Mouse (Mus musculus): ENCODE measurements at regions not wholly inside any gene's neighbourhood (a gene's known extent, or its start where the extent isn't known, plus 50 kb on each side); places are given as distances from the start of the nearest gene placed in this dataset.

GRCm38 (mm10) chr12:73447172-73447571 is 99.0 kb downstream of the Tmem30b start:
- no peak for DNase-seq (ENCODE audit: low spot score)

GRCm38 (mm10) chr12:73446148-73446547 is 100.0 kb downstream of the Tmem30b start:
- DNase-seq (ENCODE audit: low spot score): no peak

DNA sequence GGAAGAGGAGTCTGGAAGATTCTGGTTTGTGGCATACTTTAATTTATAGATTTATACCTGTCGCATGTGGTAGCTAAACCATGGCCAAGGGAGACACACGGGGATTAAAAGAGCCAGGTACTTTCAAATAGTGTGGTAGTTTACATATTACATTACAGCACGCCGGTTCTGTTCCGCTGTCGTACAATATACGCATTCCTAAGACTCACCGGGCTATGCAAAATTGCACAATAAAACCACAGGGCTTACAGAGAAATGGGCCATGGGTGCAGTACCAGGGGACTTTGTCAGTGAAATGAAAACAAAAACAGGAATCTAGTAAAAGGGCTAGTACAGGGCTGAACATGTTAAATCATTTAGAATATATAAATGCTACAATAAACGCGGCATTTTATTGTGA is 100.6 kb downstream of the Tmem30b start:
- DNase-seq (ENCODE audit: low spot score): no peak

- no peak for DNase-seq (ENCODE audit: low spot score)
These were observed 101.1 kb downstream of the Tmem30b start for GRCm38 (mm10) chr12:73445128-73445527.

DNA sequence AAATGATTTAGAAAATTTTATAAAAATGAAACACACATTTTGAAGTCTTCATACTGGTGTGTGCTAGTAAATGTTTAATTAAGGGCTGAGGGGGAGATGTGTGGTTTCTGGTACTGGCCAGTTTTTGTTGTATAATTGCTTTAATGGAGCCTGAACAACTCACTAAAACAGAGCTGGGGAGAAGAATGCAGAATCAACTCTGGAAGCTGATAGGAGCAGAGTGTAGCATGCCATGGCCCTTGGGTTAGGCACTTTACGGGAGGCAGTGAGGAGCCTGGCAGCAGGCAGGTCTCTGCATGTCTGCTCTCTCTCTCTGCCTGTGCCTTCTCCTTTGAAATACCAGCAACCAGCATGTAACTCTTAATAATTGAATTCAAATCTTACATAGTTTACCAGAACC is 104.9 kb downstream of the Tmem30b start:
- DNase-seq (ENCODE audit: low spot score): no peak

DNA sequence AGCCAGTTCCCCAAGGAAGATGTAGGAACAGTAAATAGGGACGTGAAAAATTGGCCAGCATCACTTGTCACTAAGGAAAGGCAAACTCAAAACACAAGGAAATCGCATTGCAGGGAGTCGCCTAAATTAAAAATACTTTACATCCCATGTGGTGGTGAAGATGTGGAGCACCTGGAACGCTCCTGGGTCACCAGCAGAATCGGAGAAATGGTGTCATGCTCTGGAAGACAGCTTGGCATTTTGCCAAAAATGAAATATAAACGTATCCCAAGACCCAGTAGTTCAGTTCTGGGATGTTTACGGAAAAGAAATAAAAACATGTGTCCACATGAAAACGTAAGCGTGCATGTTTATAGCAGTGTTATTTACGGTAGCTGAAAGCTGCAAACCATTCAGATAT is 111.5 kb downstream of the Tmem30b start:
- DNase-seq (ENCODE audit: low spot score): no peak

DNA sequence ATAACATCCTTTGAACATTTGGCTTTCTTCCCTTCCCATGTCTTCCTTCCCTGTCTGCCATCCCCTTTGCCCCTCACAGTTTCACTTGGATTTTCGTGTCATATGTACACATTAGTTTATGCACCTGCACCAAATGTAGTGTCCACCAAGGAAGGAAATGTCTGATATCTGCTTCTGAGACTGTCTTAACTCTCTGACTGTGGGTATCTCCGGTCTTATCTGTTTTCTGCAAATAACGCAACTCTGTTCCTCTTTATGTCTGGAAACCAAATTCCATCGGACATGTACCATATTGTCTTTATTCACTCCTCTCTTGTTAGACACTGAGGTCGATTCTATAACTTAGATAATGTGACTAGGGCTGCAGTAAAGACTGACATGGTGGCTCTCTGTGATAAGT is 113.6 kb downstream of the Tmem30b start:
- DNase-seq (ENCODE audit: low spot score): no peak

GRCm38 (mm10) chr12:73428171-73428570 is 118.0 kb downstream of the Tmem30b start:
- DNase-seq (ENCODE audit: low spot score): no peak

DNA sequence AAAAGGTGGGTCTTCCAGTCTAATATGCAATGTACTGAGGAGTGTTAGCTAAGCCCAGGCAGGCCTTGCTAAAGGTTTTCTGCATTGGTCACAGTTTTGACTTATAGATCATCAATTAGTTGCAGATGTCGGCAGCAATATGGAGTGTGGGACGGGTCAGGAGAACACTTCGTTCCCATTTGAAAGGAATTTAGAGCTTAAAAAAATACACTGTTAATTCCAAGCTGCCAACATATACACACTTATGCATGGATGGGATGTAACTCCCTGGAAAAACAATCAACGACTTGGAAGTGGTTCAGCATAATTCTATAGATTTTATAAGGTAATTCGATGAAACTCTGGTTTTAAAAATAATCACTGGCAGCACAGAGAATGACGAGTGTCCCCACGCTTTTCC is 121.4 kb downstream of the Tmem30b start:
- DNase-seq (ENCODE audit: low spot score): no peak

DNA sequence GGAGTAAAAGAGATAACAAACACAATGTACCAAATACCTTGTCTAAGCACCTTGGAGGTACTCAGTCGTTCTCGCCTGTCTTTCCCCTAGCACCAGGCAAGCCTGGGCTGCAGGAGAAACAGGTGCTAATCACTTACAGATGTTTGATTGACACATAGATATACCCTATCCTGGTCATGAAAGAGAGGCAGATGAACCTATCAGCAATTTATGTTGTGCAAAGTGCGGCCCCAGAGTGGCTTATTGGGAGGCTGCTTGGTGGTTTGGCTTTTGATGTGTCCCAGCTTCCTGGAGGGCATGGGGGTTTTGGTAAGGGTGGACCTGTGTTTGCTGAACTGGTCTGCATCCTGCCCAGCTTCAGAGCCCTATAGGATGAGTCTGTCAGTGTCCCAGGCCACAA is 129.1 kb downstream of the Tmem30b start:
- DNase-seq (ENCODE audit: low spot score): no peak

- DNase-seq (ENCODE audit: low spot score): peak; percentile 58
These were observed 129.8 kb downstream of the Tmem30b start for GRCm38 (mm10) chr12:73416367-73416897.

- no peak for DNase-seq (ENCODE audit: low spot score)
These were observed 129.3 kb downstream of the Slc38a6 start for GRCm38 (mm10) chr12:73415856-73416366.

- no peak for DNase-seq (ENCODE audit: low spot score)
These were observed 127.0 kb downstream of the Slc38a6 start for GRCm38 (mm10) chr12:73413439-73414196.

DNA sequence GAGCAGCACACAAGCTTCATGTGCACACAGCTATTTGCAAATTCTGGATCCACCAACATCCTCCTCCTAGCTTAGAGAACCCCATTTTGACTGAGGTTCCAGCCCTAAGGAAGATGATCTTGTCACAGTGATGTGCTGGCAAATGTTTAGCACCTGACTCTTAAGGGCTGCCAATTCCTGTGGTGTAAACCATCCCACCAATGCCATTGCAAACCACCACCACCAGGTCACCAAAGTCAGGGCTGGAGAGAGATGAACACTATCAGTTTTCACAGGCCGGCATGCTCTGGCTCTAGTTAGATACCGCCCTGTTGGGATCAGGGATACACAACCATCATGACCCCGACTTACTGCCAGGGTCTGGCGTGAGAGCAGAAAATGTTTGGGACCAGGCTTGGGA is 125.9 kb downstream of the Slc38a6 start:
- no peak for DNase-seq (ENCODE audit: low spot score)

GRCm38 (mm10) chr12:73410924-73411323 is 124.3 kb downstream of the Slc38a6 start:
- no peak for DNase-seq (ENCODE audit: low spot score)

DNA sequence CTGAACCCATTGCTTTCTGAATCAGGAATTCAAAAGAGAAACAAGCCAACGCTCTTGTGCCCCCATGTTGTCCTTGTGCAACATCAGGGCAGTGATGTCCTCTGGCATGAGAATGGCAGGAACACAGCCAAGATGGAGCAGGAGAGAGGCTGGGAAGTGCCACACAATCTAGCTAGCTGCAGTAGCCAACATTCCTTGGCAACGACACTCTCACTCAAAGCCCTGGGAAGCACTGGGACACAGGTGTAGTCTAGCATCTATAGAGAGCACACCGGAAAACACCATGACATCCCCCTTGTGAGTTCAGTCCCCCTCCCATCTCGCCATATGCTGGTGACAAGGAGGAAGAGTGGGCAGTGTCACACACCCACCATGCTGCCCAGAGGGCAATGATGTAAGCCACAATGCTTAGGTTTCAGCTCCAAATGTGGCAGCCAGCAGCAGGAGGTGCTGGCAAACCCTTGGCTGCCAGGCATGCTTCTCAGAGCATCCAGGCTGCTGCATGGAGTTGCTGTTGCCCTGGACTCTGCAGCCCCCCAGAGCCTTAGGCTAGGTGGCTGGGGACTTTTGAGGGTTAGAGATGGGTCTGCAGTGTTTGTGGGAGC is 123.0 kb downstream of the Slc38a6 start:
- DNase-seq (ENCODE audit: low spot score): no peak

DNA sequence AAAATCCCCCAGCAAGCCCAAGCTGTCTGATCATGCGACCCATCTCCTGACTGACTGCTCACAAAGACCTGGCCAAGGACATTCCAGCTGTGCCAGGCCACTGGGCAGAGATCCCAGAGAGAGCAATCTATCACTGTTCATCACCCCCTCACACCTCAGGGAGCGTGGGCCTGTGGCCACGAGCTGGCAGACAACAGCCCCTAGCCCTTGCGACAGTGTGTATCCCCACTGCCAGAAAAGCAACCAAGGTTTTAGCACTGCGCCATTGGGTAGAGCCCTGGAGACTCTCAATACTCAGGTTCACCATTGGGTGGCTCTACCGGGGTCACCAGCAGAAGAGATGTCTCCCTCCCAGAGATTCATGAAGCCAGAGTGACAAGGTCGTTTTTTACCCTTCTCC is 122.0 kb downstream of the Slc38a6 start:
- no peak for DNase-seq (ENCODE audit: low spot score)

GRCm38 (mm10) chr12:73408165-73408564 is 121.6 kb downstream of the Slc38a6 start:
- DNase-seq (ENCODE audit: low spot score): no peak

GRCm38 (mm10) chr12:73406556-73407087 is 120.0 kb downstream of the Slc38a6 start:
- no peak for DNase-seq (ENCODE audit: low spot score)

DNA sequence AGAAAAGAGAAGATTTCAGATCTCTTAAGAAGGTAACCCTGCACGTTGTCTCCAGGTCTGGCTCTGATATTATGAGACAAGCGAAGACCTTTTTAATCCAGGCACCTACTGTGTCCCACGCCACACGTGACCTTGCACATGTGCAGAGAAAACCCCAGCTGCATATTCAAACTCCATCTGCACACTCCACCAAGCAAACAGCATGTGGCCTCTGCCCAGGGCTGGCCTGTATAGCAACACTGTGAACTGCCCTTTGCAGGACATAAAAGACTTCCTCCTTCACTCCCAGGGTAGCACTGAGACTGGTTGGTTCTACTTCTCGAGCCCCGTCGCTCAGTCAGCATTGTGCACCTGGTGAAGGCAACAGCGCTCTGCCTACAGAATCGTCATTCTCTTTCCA is 119.0 kb downstream of the Slc38a6 start:
- no peak for DNase-seq (ENCODE audit: low spot score)

- DNase-seq (ENCODE audit: low spot score): no peak
These were observed 118.5 kb downstream of the Slc38a6 start for GRCm38 (mm10) chr12:73405106-73405505.

GRCm38 (mm10) chr12:73403906-73404474 is 117.4 kb downstream of the Slc38a6 start:
- DNase-seq (ENCODE audit: low spot score): no peak

Measured in embryo, embryonic 10.5 days (tissue).